Mouse (Mus musculus): Measurements from ENCODE around the gene Tubd1.

GRCm38 (mm10) chr11:86594188-86594876, 49.5 kb downstream of the Tubd1 start:
- no peak for TF ChIP-seq POLR2A (IDR thresholded peaks at IDR 0.05; ENCODE audit: insufficient read length, low read depth)
- TF ChIP-seq MAX (IDR thresholded peaks at IDR 0.05; ENCODE audit: low read depth) = no peak
- no peak for TF ChIP-seq MYOG (IDR thresholded peaks at IDR 0.05; ENCODE audit: control insufficient read depth in 1 of 3, insufficient read depth in 1 of 3, insufficient read length in 2 of 3, low read depth in 2 of 3)
- TF ChIP-seq USF1 (IDR thresholded peaks at IDR 0.05; ENCODE audit: low read depth) = no peak
- TF ChIP-seq TCF12 (IDR thresholded peaks at IDR 0.05; ENCODE audit: insufficient read depth, poor library complexity, severe bottlenecking) = no peak
- TF ChIP-seq E2F4 (IDR thresholded peaks at IDR 0.05; ENCODE audit: insufficient read depth) = no peak
- no peak for TF ChIP-seq REST (IDR thresholded peaks at IDR 0.05; ENCODE audit: insufficient read depth, insufficient read length)
